In the genomic region with DNA sequence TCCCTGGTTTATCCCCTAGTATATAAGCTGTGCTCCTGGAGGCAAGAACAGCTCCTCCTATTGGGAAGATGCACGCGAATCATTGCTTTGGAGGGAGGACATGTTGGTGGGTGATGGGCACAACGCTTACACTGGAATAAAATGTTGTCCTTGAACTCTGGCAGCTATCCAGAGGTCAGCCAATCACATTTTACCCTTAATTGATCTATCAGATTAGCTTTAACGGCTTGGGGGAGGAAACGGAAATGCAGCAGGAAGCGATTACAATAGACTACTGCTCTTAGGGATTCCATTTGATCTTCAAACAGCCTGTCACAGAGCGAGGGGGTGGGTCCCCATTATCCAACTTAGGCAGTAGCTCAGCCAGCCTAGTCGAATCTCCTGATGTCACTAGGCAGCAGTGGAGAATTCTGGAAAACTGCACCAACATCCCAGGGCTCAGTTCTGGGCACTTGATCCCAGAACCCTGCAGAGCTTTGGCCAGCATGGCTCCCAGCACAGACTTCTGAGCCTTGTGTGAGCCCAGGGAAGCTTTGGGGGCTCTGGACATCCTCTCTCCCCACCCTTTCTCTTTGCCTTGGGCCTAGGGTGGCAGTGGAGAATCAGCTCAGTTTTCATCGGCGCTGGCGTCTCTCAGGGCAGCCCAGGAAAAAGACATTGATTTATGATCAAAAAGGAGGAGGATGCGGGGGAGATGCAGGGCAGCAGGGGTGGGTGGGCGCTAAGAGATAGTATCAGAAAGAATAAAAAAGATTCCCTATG, we compare ENCODE assay signal across 11 mouse cellular contexts.
DNase-seq lines count a peak whose midpoint lies in the region; ATAC-seq lines count a peak whose summit lies in the region.
"Had no signal": no experiment of that assay in that cellular context is flagged by ENCODE, and none has a peak within 500 bp of the region (broad histone marks: within the 10 kb centered on the region; RNA-seq: fewer than 3 reads in every experiment).

No protein-coding gene starts in this region.

- no peak overlapping the region for H3K4me2 ChIP-seq in midbrain, embryonic 14.5 days (ENCODE audit: low read length)

- H3K9me3 ChIP-seq in hindbrain, embryonic 10.5 days: no peaks in the 10 kb centered on the region
- H3K9me3 ChIP-seq in midbrain, embryonic 14.5 days (ENCODE audit: control insufficient read depth, low read length): no peaks in the 10 kb centered on the region

- peak overlapping the region; percentile 82 for H3K27ac ChIP-seq in hindbrain, embryonic 10.5 days
- H3K27ac ChIP-seq in midbrain, embryonic 14.5 days (replicated peaks; ENCODE audit: low read depth, low read length): peak overlapping the region; percentile 65
- H3K27ac ChIP-seq: gastrocnemius, adult 2 months had no signal

- no peak overlapping the region for H3K4me3 ChIP-seq in hindbrain, embryonic 10.5 days
- H3K4me3 ChIP-seq in midbrain, embryonic 14.5 days (replicated peaks; ENCODE audit: low read depth, low read length): no peak overlapping the region
- H3K4me3 ChIP-seq: gastrocnemius, adult 2 months had no signal

- DNase-seq in cerebellum, postnatal 10 days: peak; percentile 19 to 50
- DNase-seq in cerebellum, postnatal 4 days (ENCODE audit: low spot score in 2 of 2): no peak
- peak; percentile 36 for DNase-seq in CD4-positive, CD25-positive, alpha-beta regulatory T cell, adult 2 months (ENCODE audit: low read depth, low spot score)
- peak; percentile 24 for DNase-seq in hindbrain, embryonic 10.5 days (ENCODE audit: low spot score)
- peak; percentile 62 for DNase-seq in midbrain, embryonic 14.5 days
- no peak for DNase-seq in left cerebral cortex, postnatal 36 days (ENCODE audit: low spot score in 2 of 2)
- no peak for DNase-seq in spleen, adult 12 weeks (ENCODE audit: low spot score)
- no peak for DNase-seq in layer of hippocampus, postnatal 14 days (ENCODE audit: low spot score in 2 of 2)
- DNase-seq: gastrocnemius, adult 2 months; thymus, postnatal 25 days had no signal

- H3K27me3 ChIP-seq in hindbrain, embryonic 10.5 days (ENCODE audit: insufficient read depth, poor library complexity, severe bottlenecking): peaks cover 53% of the 10 kb centered on the region
- no peaks in the 10 kb centered on the region for H3K27me3 ChIP-seq in midbrain, embryonic 14.5 days (ENCODE audit: control insufficient read depth, insufficient read depth, low read length)

- WGBS in hindbrain, embryonic 10.5 days: 32% methylated on average over 13 of the region's 13 CpGs
- 15% methylated on average over 13 of the region's 13 CpGs for WGBS in midbrain, embryonic 14.5 days

- H3K9ac ChIP-seq in midbrain, embryonic 14.5 days (replicated peaks; ENCODE audit: low read length): no peak overlapping the region

- peak; percentile 43; the same call in 1 of the 2 replicates for ATAC-seq in midbrain, embryonic 14.5 days (ENCODE audit: low FRiP score, low TSS enrichment)
- ATAC-seq: Patski had no signal

- H3K36me3 ChIP-seq in hindbrain, embryonic 10.5 days: no peaks in the 10 kb centered on the region
- H3K36me3 ChIP-seq in midbrain, embryonic 14.5 days (ENCODE audit: control insufficient read depth, insufficient read depth, low read length): no peaks in the 10 kb centered on the region

- intact Hi-C loops in left cerebral cortex, postnatal 36 days (cut with DNase I): no loop called here

- H3K4me1 ChIP-seq in hindbrain, embryonic 10.5 days (replicated peaks): peaks cover 44% of the 10 kb centered on the region
- peaks cover 24% of the 10 kb centered on the region for H3K4me1 ChIP-seq in midbrain, embryonic 14.5 days (ENCODE audit: control insufficient read depth, insufficient read depth, low read length)

Comparison
In these comparisons a context has a peak if more than half of its experiments do, and no peak if none do; other contexts are left out.
1. DNase-seq: peak in cerebellum, postnatal 10 days (2 of 2), CD4-positive, CD25-positive, alpha-beta regulatory T cell, adult 2 months (single experiment), hindbrain, embryonic 10.5 days (single experiment) and midbrain, embryonic 14.5 days (single experiment); none in cerebellum, postnatal 4 days (0 of 2), left cerebral cortex, postnatal 36 days (0 of 2), spleen, adult 12 weeks (single experiment) and layer of hippocampus, postnatal 14 days (0 of 2).